Mouse (Mus musculus) stomach, postnatal 0 days (tissue): ENCODE measurements around the gene Sult1a1.
A peak's percentile ranks its signal among the peaks of the same experiment; 100 is the strongest.

Experiments
- CTCF ChIP-seq: IDR thresholded peaks from 2 replicates; pipeline ENCODE4 v1.5.1; 2016; ENCODE audit warnings: antibody characterized with exemption, low read depth, mild to moderate bottlenecking, moderate library complexity
- EP300 ChIP-seq: optimal IDR thresholded peaks from 2 replicates; pipeline ENCODE3; 2016; ENCODE audit warnings: antibody characterized with exemption

- peak; percentile 93 for TF ChIP-seq CTCF
- TF ChIP-seq EP300, result no peak
These were observed 39.3 kb downstream of the Sult1a1 start for GRCm38 (mm10) chr7:126636733-126637520.
